In the genomic region with DNA sequence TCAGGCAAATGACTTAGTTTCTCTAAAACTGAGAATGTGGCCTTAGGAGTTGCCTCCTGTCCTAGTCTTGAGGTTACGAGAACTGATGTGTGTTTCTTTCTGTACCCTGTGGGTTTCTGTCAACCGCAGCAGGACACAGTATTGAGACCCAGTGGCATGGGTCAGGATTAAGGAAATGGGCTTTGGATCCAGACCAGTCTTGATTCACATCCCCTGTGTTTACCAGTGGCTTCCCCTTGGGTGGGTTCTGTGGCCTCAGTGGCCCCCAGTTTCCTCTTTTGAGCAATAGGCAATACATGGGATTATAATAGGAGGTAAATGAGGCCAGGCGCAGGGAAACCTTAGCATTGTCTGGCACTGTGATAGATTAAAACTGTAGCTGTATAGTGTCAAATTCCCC, we compare ENCODE assay signal across 9 mouse cellular contexts. TPM values are rescaled to one million over a fixed set of nuclear protein-coding genes. Genes with fewer than 3 reads are reported as not detected.
DNase-seq lines count a peak whose midpoint lies in the region; ATAC-seq and TF ChIP-seq lines count a peak whose summit lies in the region.
"Had no signal": no experiment of that assay in that cellular context is flagged by ENCODE, and none has a peak within 500 bp of the region (broad histone marks: within the 10 kb centered on the region; RNA-seq: fewer than 3 reads in every experiment).

No protein-coding gene starts in this region.

- intact Hi-C loops in left cerebral cortex, postnatal 10 days (cut with DNase I), result no loop called here

- H3K4me2 ChIP-seq in kidney, embryonic 14.5 days (replicated peaks; ENCODE audit: low read depth, low read length), result peak overlapping the region; percentile 93
- peak overlapping the region; percentile 79 for H3K4me2 ChIP-seq in embryonic facial prominence, embryonic 15.5 days (replicated peaks)
- peak overlapping the region; percentile 86 for H3K4me2 ChIP-seq in intestine, embryonic 15.5 days (replicated peaks)
- peak overlapping the region; percentile 90 for H3K4me2 ChIP-seq in midbrain, postnatal 0 days (ENCODE audit: low read depth, low read length, poor library complexity, severe bottlenecking)

- H3K4me3 ChIP-seq in kidney, embryonic 14.5 days (ENCODE audit: low read length), result peak overlapping the region; percentile 71
- H3K4me3 ChIP-seq in embryonic facial prominence, embryonic 15.5 days (replicated peaks), result peak overlapping the region; percentile 70
- H3K4me3 ChIP-seq in intestine, embryonic 15.5 days (replicated peaks), result peak overlapping the region; percentile 55; the same call in 1 of the 2 replicates
- H3K4me3 ChIP-seq in midbrain, postnatal 0 days (ENCODE audit: low read depth, low read length), result peak overlapping the region; percentile 77

- no peaks in the 10 kb centered on the region for H3K9me3 ChIP-seq in kidney, embryonic 14.5 days (ENCODE audit: control insufficient read depth, low read length)
- no peaks in the 10 kb centered on the region for H3K9me3 ChIP-seq in embryonic facial prominence, embryonic 15.5 days (replicated peaks)
- no peaks in the 10 kb centered on the region for H3K9me3 ChIP-seq in intestine, embryonic 15.5 days
- no peaks in the 10 kb centered on the region for H3K9me3 ChIP-seq in midbrain, postnatal 0 days (ENCODE audit: low read length)

- ATAC-seq in kidney, embryonic 14.5 days (ENCODE audit: low FRiP score, low TSS enrichment), result no peak
- no peak for ATAC-seq in embryonic facial prominence, embryonic 15.5 days (ENCODE audit: insufficient number of reproducible peaks, low FRiP score, low TSS enrichment, low read depth)
- ATAC-seq in intestine, embryonic 15.5 days, result no peak
- ATAC-seq in midbrain, postnatal 0 days (ENCODE audit: low FRiP score), result no peak

- H3K27ac ChIP-seq in kidney, embryonic 14.5 days (ENCODE audit: low read depth, low read length), result no peak overlapping the region
- H3K27ac ChIP-seq in embryonic facial prominence, embryonic 15.5 days (replicated peaks), result no peak overlapping the region
- H3K27ac ChIP-seq in intestine, embryonic 15.5 days, result no peak overlapping the region
- H3K27ac ChIP-seq in midbrain, postnatal 0 days (ENCODE audit: low read depth, low read length), result no peak overlapping the region

- WGBS in kidney, embryonic 14.5 days, result 90% methylated on average over 3 of the region's 3 CpGs
- WGBS in embryonic facial prominence, embryonic 15.5 days, result 79% methylated on average over 3 of the region's 3 CpGs
- 86% methylated on average over 3 of the region's 3 CpGs for WGBS in intestine, embryonic 15.5 days
- WGBS in midbrain, postnatal 0 days, result 82% methylated on average over 3 of the region's 3 CpGs

- peaks cover 13% of the 10 kb centered on the region; the same call in 1 of the 2 replicates for H3K4me1 ChIP-seq in kidney, embryonic 14.5 days (ENCODE audit: control insufficient read depth, insufficient read depth, low read length)
- H3K4me1 ChIP-seq in embryonic facial prominence, embryonic 15.5 days, result peaks cover 33% of the 10 kb centered on the region
- H3K4me1 ChIP-seq in intestine, embryonic 15.5 days (replicated peaks), result peaks cover 18% of the 10 kb centered on the region
- peaks cover 6% of the 10 kb centered on the region; the same call in 1 of the 2 replicates for H3K4me1 ChIP-seq in midbrain, postnatal 0 days (ENCODE audit: insufficient read depth, low read length)

- no peak for DNase-seq in kidney, postnatal 4 days
- DNase-seq in midbrain, postnatal 0 days (ENCODE audit: low spot score), result no peak
- DNase-seq in gastrocnemius, postnatal 25 days, result no peak
- DNase-seq in left cerebral cortex, postnatal 10 days (ENCODE audit: extremely low spot score in 1 of 2, low spot score in 2 of 2), result no peak
- no peak for DNase-seq in kidney, adult 11 months

- TF ChIP-seq CTCF in midbrain, postnatal 0 days (IDR thresholded peaks at IDR 0.05), result no peak

- H3K27me3 ChIP-seq in kidney, embryonic 14.5 days (ENCODE audit: control insufficient read depth, insufficient read depth, low read length), result no peaks in the 10 kb centered on the region
- no peaks in the 10 kb centered on the region for H3K27me3 ChIP-seq in embryonic facial prominence, embryonic 15.5 days
- no peaks in the 10 kb centered on the region for H3K27me3 ChIP-seq in intestine, embryonic 15.5 days (replicated peaks)
- H3K27me3 ChIP-seq in midbrain, postnatal 0 days (ENCODE audit: insufficient read depth, low read length), result no peaks in the 10 kb centered on the region

- H3K36me3 ChIP-seq in kidney, embryonic 14.5 days (ENCODE audit: control insufficient read depth, insufficient read depth, low read length), result peaks cover 21% of the 10 kb centered on the region
- peaks cover 21% of the 10 kb centered on the region for H3K36me3 ChIP-seq in embryonic facial prominence, embryonic 15.5 days
- peaks cover 16% of the 10 kb centered on the region for H3K36me3 ChIP-seq in intestine, embryonic 15.5 days
- peaks cover 12% of the 10 kb centered on the region; the same call in 1 of the 2 replicates for H3K36me3 ChIP-seq in midbrain, postnatal 0 days (ENCODE audit: insufficient read depth, low read length)

- H3K9ac ChIP-seq in kidney, embryonic 14.5 days (ENCODE audit: low read depth, low read length), result peak overlapping the region; percentile 78
- 0 out of 2 replicates have a peak overlapping the region, but pooled peaks have one; percentile 85 for H3K9ac ChIP-seq in embryonic facial prominence, embryonic 15.5 days
- no peak overlapping the region for H3K9ac ChIP-seq in intestine, embryonic 15.5 days
- H3K9ac ChIP-seq in midbrain, postnatal 0 days (replicated peaks; ENCODE audit: low read length, poor library complexity, severe bottlenecking), result peak overlapping the region; percentile 94; the same call in 1 of the 2 replicates

RNA-seq across cellular contexts. Expression of gene Snx21, which starts 1.4 kb away (rescaled TPM):
- polyA plus RNA-seq in kidney, embryonic 14.5 days (2014; fragmentation: Nextera tagmentation; extraction: Ambion mirVana), result 16.0 and 16.6 TPM in 2 replicates
- 37.1 and 37.3 TPM in 2 replicates for polyA plus RNA-seq in embryonic facial prominence, embryonic 15.5 days (2015; fragmentation: Nextera tagmentation; extraction: Ambion mirVana)
- 18.4 and 21.2 TPM in 2 replicates for polyA plus RNA-seq in intestine, embryonic 15.5 days (2015; fragmentation: Nextera tagmentation; extraction: Ambion mirVana)
- total RNA-seq in midbrain, postnatal 0 days (2014; rRNA removed), result 80.8 and 100 TPM in 2 replicates
- polyA plus RNA-seq in midbrain, postnatal 0 days (2015; fragmentation: Nextera tagmentation; extraction: Ambion mirVana), result 50.8 and 54.1 TPM in 2 replicates
- total RNA-seq in gastrocnemius, postnatal 25 days (2021), result 10 to 100 TPM; 19.3 to 19.8 TPM
- 10 to 100 TPM; 48.1 to 49.2 TPM for total RNA-seq in left cerebral cortex, postnatal 10 days (2021)

RNA-seq across cellular contexts. Expression of gene Tnnc2, which starts 7.3 kb away (rescaled TPM):
- polyA plus RNA-seq in kidney, embryonic 14.5 days (2014; fragmentation: Nextera tagmentation; extraction: Ambion mirVana), result 1.8 and 1.9 TPM in 2 replicates
- polyA plus RNA-seq in embryonic facial prominence, embryonic 15.5 days (2015; fragmentation: Nextera tagmentation; extraction: Ambion mirVana), result 383 and 528 TPM in 2 replicates
- polyA plus RNA-seq in intestine, embryonic 15.5 days (2015; fragmentation: Nextera tagmentation; extraction: Ambion mirVana), result 1.7 and 6.9 TPM in 2 replicates
- not detected in 2 replicates for total RNA-seq in midbrain, postnatal 0 days (2014; rRNA removed)
- polyA plus RNA-seq in midbrain, postnatal 0 days (2015; fragmentation: Nextera tagmentation; extraction: Ambion mirVana), result 0.31 and 0.62 TPM in 2 replicates
- over 10,000 TPM; 15,847 to 16,724 TPM for total RNA-seq in gastrocnemius, postnatal 25 days (2021)
- total RNA-seq in left cerebral cortex, postnatal 10 days (2021), result not detected
- total RNA-seq: layer of hippocampus, adult 18-20 months had no signal

RNA-seq across cellular contexts. Expression of gene Ube2c, which starts 17.3 kb away (rescaled TPM):
- 559 and 687 TPM in 2 replicates for polyA plus RNA-seq in kidney, embryonic 14.5 days (2014; fragmentation: Nextera tagmentation; extraction: Ambion mirVana)
- polyA plus RNA-seq in embryonic facial prominence, embryonic 15.5 days (2015; fragmentation: Nextera tagmentation; extraction: Ambion mirVana), result 297 and 302 TPM in 2 replicates
- polyA plus RNA-seq in intestine, embryonic 15.5 days (2015; fragmentation: Nextera tagmentation; extraction: Ambion mirVana), result 431 and 439 TPM in 2 replicates
- 14.6 and 38.5 TPM in 2 replicates for total RNA-seq in midbrain, postnatal 0 days (2014; rRNA removed)
- polyA plus RNA-seq in midbrain, postnatal 0 days (2015; fragmentation: Nextera tagmentation; extraction: Ambion mirVana), result 18.1 and 18.4 TPM in 2 replicates
- 1 to 10 TPM; 1.2 to 1.7 TPM for total RNA-seq in gastrocnemius, postnatal 25 days (2021)
- total RNA-seq in left cerebral cortex, postnatal 10 days (2021), result 1 to 10 TPM; 4.1 to 6.4 TPM

RNA-seq across cellular contexts. Expression of gene Acot8, which starts 17.6 kb away (rescaled TPM):
- polyA plus RNA-seq in kidney, embryonic 14.5 days (2014; fragmentation: Nextera tagmentation; extraction: Ambion mirVana), result 13.7 and 17.0 TPM in 2 replicates
- polyA plus RNA-seq in embryonic facial prominence, embryonic 15.5 days (2015; fragmentation: Nextera tagmentation; extraction: Ambion mirVana), result 20.7 and 20.9 TPM in 2 replicates
- 23.6 and 29.7 TPM in 2 replicates for polyA plus RNA-seq in intestine, embryonic 15.5 days (2015; fragmentation: Nextera tagmentation; extraction: Ambion mirVana)
- total RNA-seq in midbrain, postnatal 0 days (2014; rRNA removed), result 24.2 and 25.8 TPM in 2 replicates
- 17.5 and 19.7 TPM in 2 replicates for polyA plus RNA-seq in midbrain, postnatal 0 days (2015; fragmentation: Nextera tagmentation; extraction: Ambion mirVana)
- total RNA-seq in gastrocnemius, postnatal 25 days (2021), result 1 to 10 TPM; 8.0 to 9.1 TPM
- 10 to 100 TPM; 22.1 to 30.0 TPM for total RNA-seq in left cerebral cortex, postnatal 10 days (2021)

RNA-seq across cellular contexts. Expression of gene Zswim3, which starts 17.9 kb away (rescaled TPM):
- 7.3 and 9.0 TPM in 2 replicates for polyA plus RNA-seq in kidney, embryonic 14.5 days (2014; fragmentation: Nextera tagmentation; extraction: Ambion mirVana)
- polyA plus RNA-seq in embryonic facial prominence, embryonic 15.5 days (2015; fragmentation: Nextera tagmentation; extraction: Ambion mirVana), result 7.3 and 7.6 TPM in 2 replicates
- polyA plus RNA-seq in intestine, embryonic 15.5 days (2015; fragmentation: Nextera tagmentation; extraction: Ambion mirVana), result 8.1 and 9.0 TPM in 2 replicates
- total RNA-seq in midbrain, postnatal 0 days (2014; rRNA removed), result 6.4 and 7.7 TPM in 2 replicates
- polyA plus RNA-seq in midbrain, postnatal 0 days (2015; fragmentation: Nextera tagmentation; extraction: Ambion mirVana), result 5.5 and 7.4 TPM in 2 replicates
- total RNA-seq in gastrocnemius, postnatal 25 days (2021), result 1 to 10 TPM; 1.4 TPM
- 1 to 10 TPM; 8.9 to 9.0 TPM for total RNA-seq in left cerebral cortex, postnatal 10 days (2021)

Comparison
In these comparisons a context has a peak if more than half of its experiments do, and no peak if none do; other contexts are left out.
1. RNA of gene Tnnc2, which starts 7.3 kb away (polyA plus RNA-seq): 383 to 528 TPM in embryonic facial prominence, embryonic 15.5 days; 1.7 to 6.9 TPM in intestine, embryonic 15.5 days, 1.8 to 1.9 TPM in kidney, embryonic 14.5 days and 0.31 to 0.62 TPM in midbrain, postnatal 0 days; every median in the first group is over 10 times any median in the second.
2. RNA of gene Ube2c, which starts 17.3 kb away (polyA plus RNA-seq): 559 to 687 TPM in kidney, embryonic 14.5 days, 431 to 439 TPM in intestine, embryonic 15.5 days and 297 to 302 TPM in embryonic facial prominence, embryonic 15.5 days; 18.1 to 18.4 TPM in midbrain, postnatal 0 days; every median in the first group is over 10 times any median in the second.
3. Peak in every context shown above with its lines, with median percentiles within 50 percentile points of each other: H3K4me2 ChIP-seq and H3K4me3 ChIP-seq.